In the genomic region with DNA sequence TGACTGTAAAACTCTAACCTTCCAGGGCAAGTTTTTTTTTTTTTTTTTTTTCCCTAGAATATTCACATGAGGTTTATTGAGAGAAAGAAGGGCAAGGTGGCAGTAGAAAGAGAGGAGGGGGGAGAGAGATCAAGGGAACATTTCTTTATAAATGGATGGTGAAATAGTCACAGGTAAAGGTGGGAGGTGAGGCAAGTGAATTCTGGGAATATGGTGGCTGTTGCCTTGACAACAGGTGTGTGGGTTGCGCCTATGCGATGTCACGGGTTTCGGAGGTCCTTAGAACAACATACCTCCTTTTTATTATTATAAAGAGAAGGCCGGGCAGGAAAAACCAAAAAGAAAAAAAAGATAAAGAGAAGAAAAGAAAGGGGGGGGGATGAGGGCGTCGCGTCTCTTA, we compare ENCODE assay signal across 8 mouse cellular contexts. TPM values are rescaled to one million over a fixed set of nuclear protein-coding genes. Genes with fewer than 3 reads are reported as not detected.
DNase-seq lines count a peak whose midpoint lies in the region; ATAC-seq lines count a peak whose summit lies in the region.

No protein-coding gene starts in this region.

- H3K4me3 ChIP-seq in heart, embryonic 14.5 days (ENCODE audit: control insufficient read depth in 1 of 2, insufficient read depth in 1 of 2, low read depth in 1 of 2, low read length in 2 of 2): no peak overlapping the region
- no peak overlapping the region for H3K4me3 ChIP-seq in hindbrain, embryonic 12.5 days
- no peak overlapping the region for H3K4me3 ChIP-seq in liver, embryonic 16.5 days (ENCODE audit: low read depth, low read length)

- H3K4me2 ChIP-seq in heart, embryonic 14.5 days (ENCODE audit: low read length): peak overlapping the region; percentile 70
- H3K4me2 ChIP-seq in hindbrain, embryonic 12.5 days (replicated peaks): peak overlapping the region; percentile 46
- H3K4me2 ChIP-seq in liver, embryonic 16.5 days (ENCODE audit: low read depth, low read length): peak overlapping the region; percentile 58; the same call in 1 of the 2 replicates

- no peaks in the 10 kb centered on the region for H3K36me3 ChIP-seq in heart, embryonic 14.5 days (ENCODE audit: control insufficient read depth, insufficient read depth, low read length)
- H3K36me3 ChIP-seq in hindbrain, embryonic 12.5 days: no peaks in the 10 kb centered on the region
- no peaks in the 10 kb centered on the region for H3K36me3 ChIP-seq in liver, embryonic 16.5 days (ENCODE audit: control insufficient read depth, insufficient read depth)

- H3K4me1 ChIP-seq in heart, embryonic 14.5 days (ENCODE audit: control insufficient read depth in 2 of 2, insufficient read depth in 2 of 2, low read length in 2 of 2): no peaks in the 10 kb centered on the region
- H3K4me1 ChIP-seq in hindbrain, embryonic 12.5 days: no peaks in the 10 kb centered on the region
- peaks cover 2% of the 10 kb centered on the region; the same call in 1 of the 2 replicates for H3K4me1 ChIP-seq in liver, embryonic 16.5 days (ENCODE audit: control insufficient read depth, low read depth, low read length)

- H3K9me3 ChIP-seq in heart, embryonic 14.5 days (ENCODE audit: control insufficient read depth, low read length): no peaks in the 10 kb centered on the region
- H3K9me3 ChIP-seq in hindbrain, embryonic 12.5 days (replicated peaks): no peaks in the 10 kb centered on the region
- no peaks in the 10 kb centered on the region for H3K9me3 ChIP-seq in liver, embryonic 16.5 days (replicated peaks; ENCODE audit: control insufficient read depth, low read length)

- ATAC-seq in heart, embryonic 14.5 days (ENCODE audit: insufficient number of reproducible peaks, insufficient read depth, low FRiP score, low read depth): no peak
- ATAC-seq in hindbrain, embryonic 12.5 days (ENCODE audit: low FRiP score): peak; percentile 32
- ATAC-seq in liver, embryonic 16.5 days (ENCODE audit: low read depth): no peak
- no peak for ATAC-seq in megakaryocyte-erythroid progenitor cell, adult 5-6 weeks (replicated peaks; ENCODE audit: low FRiP score, low TSS enrichment, poor library complexity, severe bottlenecking)

- H3K9ac ChIP-seq in heart, embryonic 14.5 days (ENCODE audit: low read length): 0 out of 2 replicates have a peak overlapping the region, but pooled peaks have one; percentile 40
- no peak overlapping the region for H3K9ac ChIP-seq in hindbrain, embryonic 12.5 days
- H3K9ac ChIP-seq in liver, embryonic 16.5 days (ENCODE audit: low read depth, low read length): no peak overlapping the region

- 52% methylated on average over 8 of the region's 8 CpGs for whole genome bisulfite sequencing in heart, embryonic 14.5 days
- WGBS in hindbrain, embryonic 12.5 days: 62% methylated on average over 8 of the region's 8 CpGs
- WGBS in liver, embryonic 16.5 days (ENCODE audit: insufficient replicate concordance): 58% methylated on average over 8 of the region's 8 CpGs

- no peak for DNase-seq in heart, adult 9 months (ENCODE audit: low spot score in 2 of 2)
- peak; percentile 30 for DNase-seq in ZHBTc4 (ENCODE audit: low read depth, low spot score)
- DNase-seq in cerebellum, adult 18-20 months: no peak
- DNase-seq in kidney, postnatal 25 days: no peak

- H3K27me3 ChIP-seq in heart, embryonic 14.5 days (ENCODE audit: control insufficient read depth, insufficient read depth, low read length): no peaks in the 10 kb centered on the region
- no peaks in the 10 kb centered on the region for H3K27me3 ChIP-seq in hindbrain, embryonic 12.5 days
- no peaks in the 10 kb centered on the region for H3K27me3 ChIP-seq in liver, embryonic 16.5 days (ENCODE audit: control insufficient read depth, insufficient read depth, low read depth, low read length)

- peak overlapping the region in 1 of 2 experiments; percentile 57; a peak in 2 of 4 replicates for H3K27ac ChIP-seq in heart, embryonic 14.5 days (replicated peaks in 1 of 2; ENCODE audit: control insufficient read depth in 1 of 2, insufficient read depth in 1 of 2, low read depth in 2 of 2, low read length in 2 of 2)
- H3K27ac ChIP-seq in hindbrain, embryonic 12.5 days: no peak overlapping the region
- H3K27ac ChIP-seq in liver, embryonic 16.5 days (ENCODE audit: low read length): no peak overlapping the region

RNA-seq across cellular contexts. Expression of gene Birc3, which starts 41.9 kb away (rescaled TPM):
- 4.3 and 5.5 TPM in 2 replicates for polyA plus RNA-seq in heart, embryonic 14.5 days (2014; fragmentation: Nextera tagmentation; extraction: Ambion mirVana)
- polyA plus RNA-seq in hindbrain, embryonic 12.5 days (2016; fragmentation: Nextera tagmentation; extraction: Ambion mirVana): 4.7 and 5.3 TPM in 2 replicates
- 6.0 and 7.4 TPM in 2 replicates for polyA plus RNA-seq in liver, embryonic 16.5 days (2015; fragmentation: Nextera tagmentation; extraction: Ambion mirVana)
- total RNA-seq in megakaryocyte-erythroid progenitor cell, adult 5-6 weeks (2014; fragmentation: Nextera tagmentation): 6.8 and 8.8 TPM in 2 replicates
- 9.9 and 33.6 TPM in 2 replicates for total RNA-seq in megakaryocyte-erythroid progenitor cell, adult 5-6 weeks (2017)
